ENCODE assay signal across 7 mouse cellular contexts in genomic region chrX:94212264-94212596, GRCm38 (mm10). TPM values are rescaled to one million over a fixed set of nuclear protein-coding genes. Genes with fewer than 3 reads are reported as not detected.
DNase-seq lines count a peak whose midpoint lies in the region; ATAC-seq and TF ChIP-seq lines count a peak whose summit lies in the region.

No protein-coding gene starts in this region.

- no peak for DNase-seq in lung, postnatal 0 days (ENCODE audit: low spot score)
- no peak for DNase-seq in lung, postnatal 25 days (ENCODE audit: low spot score)
- DNase-seq in forebrain, embryonic 10.5 days (ENCODE audit: extremely low spot score, low spot score) = no peak
- DNase-seq in adrenal gland, postnatal 10 days = no peak
- DNase-seq in thymus, postnatal 25 days = no peak

- ATAC-seq in lung, postnatal 0 days = peak; percentile 40
- ATAC-seq in limb, embryonic 15.5 days (ENCODE audit: insufficient number of reproducible peaks, low FRiP score, low TSS enrichment, low read depth) = peak; percentile 62
- ATAC-seq in stomach, embryonic 14.5 days (ENCODE audit: insufficient number of reproducible peaks, insufficient read depth, low FRiP score, low read depth) = peak; percentile 30; the same call in 1 of the 2 replicates

- peak overlapping the region; percentile 65 for H3K4me2 ChIP-seq in lung, postnatal 0 days (replicated peaks; ENCODE audit: low read depth, low read length)
- H3K4me2 ChIP-seq in limb, embryonic 15.5 days = peak overlapping the region; percentile 48
- H3K4me2 ChIP-seq in stomach, embryonic 14.5 days (replicated peaks; ENCODE audit: low read depth, low read length) = peak overlapping the region; percentile 59

- H3K4me3 ChIP-seq in lung, postnatal 0 days (ENCODE audit: low read depth, low read length) = peak overlapping the region; percentile 78
- peak overlapping the region; percentile 79 for H3K4me3 ChIP-seq in forebrain, embryonic 10.5 days
- H3K4me3 ChIP-seq in limb, embryonic 15.5 days = peak overlapping the region; percentile 76
- peak overlapping the region; percentile 76 for H3K4me3 ChIP-seq in stomach, embryonic 14.5 days (ENCODE audit: low read depth, low read length)

- H3K4me1 ChIP-seq in lung, postnatal 0 days (ENCODE audit: insufficient read depth, low read depth, low read length) = no peaks in the 10 kb centered on the region
- H3K4me1 ChIP-seq in forebrain, embryonic 10.5 days = peaks cover 10% of the 10 kb centered on the region; the same call in 1 of the 2 replicates
- no peaks in the 10 kb centered on the region for H3K4me1 ChIP-seq in limb, embryonic 15.5 days
- H3K4me1 ChIP-seq in stomach, embryonic 14.5 days (ENCODE audit: control insufficient read depth, insufficient read depth, low read length) = no peaks in the 10 kb centered on the region

- under 1% methylated on average over 12 of the region's 12 CpGs for WGBS in lung, postnatal 0 days
- 0% methylated on average over 12 of the region's 12 CpGs for WGBS in forebrain, embryonic 10.5 days
- under 1% methylated on average over 12 of the region's 12 CpGs for WGBS in limb, embryonic 15.5 days
- 0% methylated on average over 12 of the region's 12 CpGs for WGBS in stomach, embryonic 14.5 days

- TF ChIP-seq EP300 in lung, postnatal 0 days (IDR thresholded peaks at IDR 0.05) = no peak

- H3K36me3 ChIP-seq in lung, postnatal 0 days (ENCODE audit: insufficient read depth, low read length) = no peaks in the 10 kb centered on the region
- peaks cover 39% of the 10 kb centered on the region for H3K36me3 ChIP-seq in forebrain, embryonic 10.5 days (replicated peaks)
- peaks cover 24% of the 10 kb centered on the region for H3K36me3 ChIP-seq in limb, embryonic 15.5 days
- H3K36me3 ChIP-seq in stomach, embryonic 14.5 days (ENCODE audit: control insufficient read depth, insufficient read depth, low read length) = peaks cover 17% of the 10 kb centered on the region

- H3K27ac ChIP-seq in lung, postnatal 0 days (ENCODE audit: low read length) = peak overlapping the region; percentile 71
- peak overlapping the region; percentile 90 for H3K27ac ChIP-seq in forebrain, embryonic 10.5 days
- H3K27ac ChIP-seq in limb, embryonic 15.5 days = peak overlapping the region; percentile 85
- peak overlapping the region; percentile 66 for H3K27ac ChIP-seq in stomach, embryonic 14.5 days (ENCODE audit: low read length)

- no peaks in the 10 kb centered on the region for H3K9me3 ChIP-seq in lung, postnatal 0 days (ENCODE audit: low read length)
- no peaks in the 10 kb centered on the region for H3K9me3 ChIP-seq in forebrain, embryonic 10.5 days
- H3K9me3 ChIP-seq in limb, embryonic 15.5 days = no peaks in the 10 kb centered on the region
- no peaks in the 10 kb centered on the region for H3K9me3 ChIP-seq in stomach, embryonic 14.5 days (ENCODE audit: control insufficient read depth, low read depth, low read length)

- H3K9ac ChIP-seq in lung, postnatal 0 days (replicated peaks; ENCODE audit: low read depth) = peak overlapping the region; percentile 66
- peak overlapping the region; percentile 72 for H3K9ac ChIP-seq in limb, embryonic 15.5 days
- H3K9ac ChIP-seq in stomach, embryonic 14.5 days (replicated peaks; ENCODE audit: low read depth, low read length) = peak overlapping the region; percentile 62

- H3K27me3 ChIP-seq in lung, postnatal 0 days (replicated peaks; ENCODE audit: insufficient read depth, low read length) = no peaks in the 10 kb centered on the region
- H3K27me3 ChIP-seq in forebrain, embryonic 10.5 days (ENCODE audit: poor library complexity, severe bottlenecking) = no peaks in the 10 kb centered on the region
- H3K27me3 ChIP-seq in limb, embryonic 15.5 days = no peaks in the 10 kb centered on the region
- H3K27me3 ChIP-seq in stomach, embryonic 14.5 days (ENCODE audit: control insufficient read depth, insufficient read depth, low read length) = no peaks in the 10 kb centered on the region

- no peak for TF ChIP-seq CTCF in lung, postnatal 0 days (IDR thresholded peaks at IDR 0.05)

RNA-seq across cellular contexts. Expression of gene Eif2s3x, which starts 0.4 kb away (rescaled TPM):
- polyA plus RNA-seq in lung, postnatal 0 days (2015; fragmentation: Nextera tagmentation; extraction: Ambion mirVana) = 32.0 and 36.1 TPM in 2 replicates
- 109 and 110 TPM in 2 replicates for polyA plus RNA-seq in forebrain, embryonic 10.5 days (2016; fragmentation: Nextera tagmentation; extraction: Ambion mirVana)
- polyA plus RNA-seq in limb, embryonic 15.5 days (2015; fragmentation: Nextera tagmentation; extraction: Ambion mirVana) = 67.4 and 74.5 TPM in 2 replicates
- polyA plus RNA-seq in stomach, embryonic 14.5 days (2014; fragmentation: Nextera tagmentation; extraction: Ambion mirVana) = 74.1 and 103 TPM in 2 replicates
- 100 to 1,000 TPM; 116 to 181 TPM for total RNA-seq in adrenal gland, postnatal 10 days (2021)

RNA-seq across cellular contexts. Expression of gene Klhl15, which starts 22.2 kb away (rescaled TPM):
- 5.1 and 5.7 TPM in 2 replicates for polyA plus RNA-seq in lung, postnatal 0 days (2015; fragmentation: Nextera tagmentation; extraction: Ambion mirVana)
- polyA plus RNA-seq in forebrain, embryonic 10.5 days (2016; fragmentation: Nextera tagmentation; extraction: Ambion mirVana) = 7.8 and 8.1 TPM in 2 replicates
- polyA plus RNA-seq in limb, embryonic 15.5 days (2015; fragmentation: Nextera tagmentation; extraction: Ambion mirVana) = 8.3 and 9.9 TPM in 2 replicates
- 11.7 and 11.9 TPM in 2 replicates for polyA plus RNA-seq in stomach, embryonic 14.5 days (2014; fragmentation: Nextera tagmentation; extraction: Ambion mirVana)
- total RNA-seq in adrenal gland, postnatal 10 days (2021) = 10 to 100 TPM; 12.3 to 18.2 TPM
